Mouse (Mus musculus) kidney, embryonic 14.5 days (tissue): ENCODE results near the gene B3gntl1. TPM values are rescaled to one million over a fixed set of nuclear protein-coding genes. Genes with fewer than 3 reads are reported as not detected.
A peak's percentile ranks its signal among the peaks of the same experiment; 100 is the strongest.
"Not testable (repeated sequence)": the region's sequence is repeated elsewhere in the genome, so short reads cannot be mapped to it uniquely, and the experiment has no call there.

Source experiments
- ATAC-seq: fragments of 200-750 bp; cut with Nextera tagmentation; 2 replicates; pipeline ENCODE4 v1.8.0; 2017; ENCODE audit warnings: moderate number of reproducible peaks, mild to moderate bottlenecking, moderate TSS enrichment, moderate library complexity; ENCODE audit not compliant: low FRiP score, low TSS enrichment
- H3K27ac ChIP-seq: fragments of 300-500 bp; sonication (generic); 2 replicates; pipeline ENCODE4 v1.5.1; 2014; ENCODE audit warnings: low read depth, mild to moderate bottlenecking, low read length, moderate library complexity, mixed read lengths
- H3K27me3 ChIP-seq: fragments of 300-500 bp; sonication (generic); 2 replicates; pipeline ENCODE4 v1.6.1; 2014; ENCODE audit warnings: mild to moderate bottlenecking, low read length; ENCODE audit not compliant: control insufficient read depth, insufficient read depth
- H3K36me3 ChIP-seq: fragments of 300-500 bp; sonication (generic); 2 replicates; pipeline ENCODE4 v1.6.1; 2014; ENCODE audit warnings: low read length, mixed read lengths; ENCODE audit not compliant: control insufficient read depth, insufficient read depth
- H3K4me1 ChIP-seq: fragments of 300-500 bp; sonication (generic); 2 replicates; pipeline ENCODE4 v1.6.1; 2014; ENCODE audit warnings: low read length, mixed read lengths; ENCODE audit not compliant: control insufficient read depth, insufficient read depth
- H3K4me2 ChIP-seq: fragments of 300-500 bp; sonication (generic); replicated peaks from 2 replicates; pipeline ENCODE4 v1.6.1; 2014; ENCODE audit warnings: low read depth, mild to moderate bottlenecking, low read length
- H3K4me3 ChIP-seq: fragments of 300-500 bp; sonication (generic); 2 replicates; pipeline ENCODE4 v1.5.1; 2014; ENCODE audit warnings: mild to moderate bottlenecking, low read length
- H3K9ac ChIP-seq: fragments of 300-500 bp; sonication (generic); 2 replicates; pipeline ENCODE4 v1.6.1; 2014; ENCODE audit warnings: low read depth, mild to moderate bottlenecking, low read length, moderate library complexity
- H3K9me3 ChIP-seq: fragments of 300-500 bp; sonication (generic); 2 replicates; pipeline ENCODE4 v1.6.1; 2016; ENCODE audit warnings: low read length; ENCODE audit not compliant: control insufficient read depth
- WGBS: fragments of 180-500 bp; shearing (Covaris S2); extraction: QIAGEN DNeasy Blood & Tissue Kit; methylation state at CpG from one replicate; pipeline ENCODE4 v1.1.7; 2014; 5-methylcytosine and 5-hydroxymethylcytosine counted together
- polyA plus RNA-seq: library from polyadenylated mRNA; unstranded; fragments of >200 nt; fragmentation: Nextera tagmentation; extraction: Ambion mirVana; gene quantifications from 2 replicates; pipeline ENCODE4 v1.2.1, GENCODE M21; 2014

B3gntl1 gene
- polyA plus RNA-seq, 1 experiment from 2014 or later: 7.6 TPM

GRCm38 (mm10) chr11:121672312-121672989 is 502 bp downstream of the B3gntl1 start:
- Histone ChIP-seq H3K27ac (peak overlapping the region; percentile 94), H3K4me2 (peak overlapping the region; percentile 77), H3K9ac (peak overlapping the region; percentile 77), H3K27me3 (no peaks in the 10 kb centered on the region), H3K4me1 (0 out of 2 replicates have a peak, but pooled peaks cover 5% of the 10 kb centered on the region), H3K36me3 (no peaks in the 10 kb centered on the region), H3K9me3 (peaks cover 3% of the 10 kb centered on the region; the same call in 1 of the 2 replicates), H3K4me3 (peak overlapping the region; percentile 72)
- 2% methylated on average over 22 of the region's 22 CpGs for WGBS
- no peak; the same call in none of the 2 replicates for ATAC-seq

- Histone ChIP-seq H3K9ac (no peak overlapping the region), H3K4me1 (0 out of 2 replicates have a peak, but pooled peaks cover 5% of the 10 kb centered on the region), H3K4me3 (no peak overlapping the region), H3K36me3 (no peaks in the 10 kb centered on the region), H3K9me3 (peaks cover 1% of the 10 kb centered on the region; the same call in 1 of the 2 replicates), H3K4me2 (no peak overlapping the region), H3K27ac (no peak overlapping the region), H3K27me3 (no peaks in the 10 kb centered on the region)
- ATAC-seq: no peak
- 89% methylated on average over 5 of the region's 5 CpGs for WGBS
Observed at GRCm38 (mm10) chr11:121670926-121671325, 2.0 kb downstream of the B3gntl1 start.

- ATAC-seq: no peak
- Histone ChIP-seq H3K4me2 (no peak overlapping the region), H3K27ac (no peak overlapping the region), H3K4me3 (no peak overlapping the region), H3K4me1 (0 out of 2 replicates have a peak, but pooled peaks cover 5% of the 10 kb centered on the region), H3K9me3 (no peaks in the 10 kb centered on the region), H3K9ac (no peak overlapping the region), H3K36me3 (no peaks in the 10 kb centered on the region), H3K27me3 (no peaks in the 10 kb centered on the region)
- WGBS: 93% methylated on average over 5 of the region's 5 CpGs
Observed at GRCm38 (mm10) chr11:121668776-121669175, 4.2 kb downstream of the B3gntl1 start.

- ATAC-seq: no peak
- 93% methylated on average over 4 of the region's 4 CpGs for WGBS
Observed at GRCm38 (mm10) chr11:121667541-121667940, 5.4 kb downstream of the B3gntl1 start.

GRCm38 (mm10) chr11:121661116-121661515 is 11.8 kb downstream of the B3gntl1 start:
- ATAC-seq: no peak
- H3K27ac ChIP-seq: no peak overlapping the region
- 79% methylated on average over 2 of the region's 2 CpGs for WGBS
- no peak overlapping the region for H3K4me3 ChIP-seq
- no peak overlapping the region for H3K4me2 ChIP-seq
- H3K4me1 ChIP-seq: no peaks in the 10 kb centered on the region
- no peaks in the 10 kb centered on the region for H3K27me3 ChIP-seq
- H3K9me3 ChIP-seq: no peaks in the 10 kb centered on the region
- peaks cover 5% of the 10 kb centered on the region; the same call in 1 of the 2 replicates for H3K36me3 ChIP-seq
- H3K9ac ChIP-seq: no peak overlapping the region

More at GRCm38 (mm10) chr11:121667541-121667940, 5.4 kb downstream of the B3gntl1 start:
- H3K9me3 ChIP-seq: no peaks in the 10 kb centered on the region
- no peak overlapping the region for H3K27ac ChIP-seq
- 0 out of 2 replicates have a peak, but pooled peaks cover 5% of the 10 kb centered on the region for H3K4me1 ChIP-seq
- H3K9ac ChIP-seq: no peak overlapping the region
- no peak overlapping the region for H3K4me2 ChIP-seq
- no peaks in the 10 kb centered on the region for H3K27me3 ChIP-seq
- H3K4me3 ChIP-seq: no peak overlapping the region
- peaks cover under 1% of the 10 kb centered on the region; the same call in 1 of the 2 replicates for H3K36me3 ChIP-seq

GRCm38 (mm10) chr11:121660604-121661003 is 12.3 kb downstream of the B3gntl1 start:
- H3K4me1 ChIP-seq, H3K27me3 ChIP-seq, H3K27ac ChIP-seq, H3K9me3 ChIP-seq, H3K36me3 ChIP-seq, ATAC-seq, H3K9ac ChIP-seq, H3K4me3 ChIP-seq, H3K4me2 ChIP-seq: not testable (repeated sequence)
- 89% methylated on average over 2 of the region's 2 CpGs for WGBS

- no peaks in the 10 kb centered on the region for H3K27me3 ChIP-seq
- no peaks in the 10 kb centered on the region for H3K9me3 ChIP-seq
- H3K4me3 ChIP-seq: no peak overlapping the region
- no peak for ATAC-seq
- peaks cover 5% of the 10 kb centered on the region; the same call in 1 of the 2 replicates for H3K36me3 ChIP-seq
- H3K27ac ChIP-seq: no peak overlapping the region
- H3K4me2 ChIP-seq: no peak overlapping the region
- no peaks in the 10 kb centered on the region for H3K4me1 ChIP-seq
- 32% methylated on average over 1 of the region's 1 CpGs for WGBS
- no peak overlapping the region for H3K9ac ChIP-seq
Observed at GRCm38 (mm10) chr11:121658151-121658550, 14.8 kb downstream of the B3gntl1 start.

- Histone ChIP-seq H3K27ac (no peak overlapping the region), H3K9ac (no peak overlapping the region), H3K4me1 (no peaks in the 10 kb centered on the region), H3K9me3 (no peaks in the 10 kb centered on the region), H3K4me3 (no peak overlapping the region), H3K4me2 (no peak overlapping the region), H3K27me3 (no peaks in the 10 kb centered on the region), H3K36me3 (no peaks in the 10 kb centered on the region)
- no peak for ATAC-seq
- WGBS: 82% methylated on average over 6 of the region's 6 CpGs
Observed at GRCm38 (mm10) chr11:121655807-121656511, 17.0 kb downstream of the B3gntl1 start.
